Mouse (Mus musculus) frontal cortex, postnatal 25 days (tissue): Measurements from ENCODE around the gene Card19.

ENCODE experiments used
- DNase-seq, 2 experiments: peaks; one replicate each; pipeline ENCODE4 v3.0.0; 2022; ENCODE audit warnings: low spot score in 2 of 2

Gene Card19

DNA sequence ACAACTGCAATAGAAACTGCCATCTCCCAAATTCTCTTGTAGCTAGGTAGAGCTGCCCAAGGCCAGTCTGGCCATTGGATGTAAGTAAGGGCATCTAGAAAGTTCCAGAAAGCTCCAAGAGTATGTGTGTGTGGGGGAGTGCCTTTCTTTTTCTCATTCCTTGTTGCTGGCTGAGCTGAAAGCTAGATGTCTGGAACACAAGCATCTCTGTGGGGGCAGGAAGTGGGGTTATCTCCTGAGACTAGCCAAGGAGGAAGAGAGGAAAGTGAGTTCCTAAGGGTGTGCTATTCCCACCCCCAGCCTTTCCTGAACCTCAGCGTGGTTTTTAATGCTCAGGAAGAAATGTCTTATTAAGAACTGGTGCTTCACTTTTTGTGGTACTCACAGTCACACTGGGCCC lies 44.1 kb downstream of the Card19 start:
- no peak for DNase-seq

DNA sequence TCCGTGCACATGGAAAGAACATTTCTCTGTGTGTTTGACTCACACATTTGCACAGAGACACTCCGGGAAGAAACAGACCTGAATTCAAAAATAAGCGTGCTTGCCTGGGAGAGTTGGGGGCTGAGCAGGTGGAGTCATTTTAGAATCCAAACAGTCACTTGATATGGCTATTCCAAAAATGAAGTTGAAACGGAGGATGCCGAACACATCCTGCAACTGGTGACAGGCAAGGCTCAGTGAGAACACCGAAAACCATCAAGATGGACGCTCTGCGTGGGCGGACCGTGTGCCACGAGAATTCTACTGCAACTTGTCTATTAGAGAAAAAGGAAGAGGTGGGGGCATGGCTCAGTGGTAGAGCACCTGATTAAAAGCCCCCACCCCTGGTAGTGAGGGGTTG lies 45.2 kb downstream of the Card19 start:
- no peak for DNase-seq

DNA sequence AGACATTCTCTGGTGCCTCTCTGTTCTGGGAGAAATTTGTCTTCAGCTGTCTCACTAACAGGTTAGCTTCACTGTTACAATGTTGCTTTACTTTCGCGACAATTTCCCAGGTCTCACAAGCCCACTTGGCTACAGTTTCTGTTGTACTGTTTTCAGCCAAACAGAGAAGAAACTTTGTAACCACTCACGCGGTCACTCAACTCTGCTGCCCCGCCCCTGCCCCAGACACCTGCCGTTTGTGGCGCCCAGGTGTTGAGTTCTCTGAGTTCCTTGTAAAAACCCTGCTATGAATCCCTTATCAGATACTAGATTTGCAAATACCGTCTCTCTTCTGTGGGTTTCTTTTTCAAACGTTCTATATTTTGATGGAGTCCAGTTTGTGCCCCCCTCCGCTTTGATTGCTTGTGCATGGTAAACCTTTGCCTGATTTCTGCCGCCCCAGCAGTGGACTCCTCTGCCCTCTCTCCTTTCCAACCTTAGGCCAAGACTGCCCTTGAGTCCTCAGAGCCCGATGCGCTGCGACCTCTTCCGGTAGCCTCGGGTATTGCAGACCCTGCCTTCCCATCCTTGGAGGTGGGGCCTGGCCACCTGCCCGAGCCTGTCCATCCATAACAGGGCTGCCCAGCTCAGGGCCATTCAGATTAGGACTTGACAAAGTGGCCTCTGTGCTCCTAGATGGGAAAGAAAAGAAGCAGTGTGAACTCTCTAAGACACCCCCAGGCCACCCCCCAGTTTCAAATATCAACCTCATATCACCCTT lies 46.2 kb downstream of the Card19 start:
- DNase-seq: peak; percentile 85 to 89

- DNase-seq: no peak
These were observed 48.8 kb downstream of the Card19 start for GRCm38 (mm10) chr13:49167081-49167480.

DNA sequence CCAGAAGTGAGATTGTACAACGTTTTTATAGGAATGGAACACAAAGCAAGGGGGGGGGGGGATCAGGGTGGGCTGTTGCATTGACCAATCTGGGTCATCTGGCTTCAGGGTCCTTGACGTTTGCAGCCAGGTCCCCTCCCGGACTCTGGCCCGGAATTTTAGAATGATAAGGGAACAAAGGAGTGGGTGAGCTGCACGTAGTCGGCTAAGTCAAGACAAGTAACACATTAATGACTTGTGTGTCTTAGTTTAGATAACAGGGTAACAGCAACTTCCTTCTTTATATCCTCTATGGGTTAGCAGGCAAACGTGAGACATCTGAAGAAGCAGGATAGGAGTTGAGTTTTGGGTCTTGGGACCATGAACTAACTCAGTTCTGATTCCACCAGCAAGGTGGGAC lies 52.2 kb downstream of the Card19 start:
- DNase-seq: no peak

GRCm38 (mm10) chr13:49162722-49163121 lies 53.1 kb downstream of the Card19 start:
- no peak for DNase-seq

- DNase-seq: no peak
These were observed 54.6 kb downstream of the Card19 start for GRCm38 (mm10) chr13:49161236-49161635.

GRCm38 (mm10) chr13:49158040-49158713 lies 57.7 kb downstream of the Card19 start:
- DNase-seq: no peak

GRCm38 (mm10) chr13:49156645-49157044 lies 59.2 kb downstream of the Card19 start:
- DNase-seq: no peak

GRCm38 (mm10) chr13:49154621-49155020 lies 61.2 kb downstream of the Card19 start:
- no peak for DNase-seq

DNA sequence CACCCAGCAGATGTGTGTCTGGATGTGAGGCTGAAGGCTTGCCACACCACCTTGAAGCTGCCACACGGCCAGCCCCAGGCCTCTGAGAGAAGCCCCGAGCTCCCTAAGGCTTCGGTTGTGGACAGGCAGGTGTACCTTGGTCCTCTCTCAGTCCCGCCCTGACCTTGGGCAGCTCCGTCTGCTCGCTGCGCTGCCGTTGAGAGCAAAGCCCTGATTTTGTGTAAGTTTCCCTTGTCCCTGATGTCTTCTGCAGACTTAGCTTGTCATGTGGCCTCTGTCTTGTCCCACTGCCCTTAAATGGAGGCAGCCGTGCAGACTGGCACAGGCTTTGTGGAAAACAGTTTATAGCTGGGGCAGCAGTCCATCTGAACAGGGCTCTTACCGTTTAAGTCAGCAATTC lies 61.8 kb downstream of the Card19 start:
- no peak for DNase-seq
